Mouse (Mus musculus) kidney, adult 2 months (tissue): Measurements from ENCODE around the gene Myl4.

Source experiments
- CTCF ChIP-seq: fragments of 200-500 bp; conservative IDR thresholded peaks from 2 replicates; pipeline ENCODE4 v1.5.1; 2011; ENCODE audit warnings: low read depth, mild to moderate bottlenecking, control low read depth, low read length, moderate library complexity, mixed read lengths; ENCODE audit not compliant: insufficient read depth, insufficient read length
- POLR2A ChIP-seq: fragments of 200-500 bp; IDR thresholded peaks from one replicate; pipeline ENCODE4 v1.6.1; 2011; ENCODE audit warnings: low read depth, low read length, control low read depth

DNA sequence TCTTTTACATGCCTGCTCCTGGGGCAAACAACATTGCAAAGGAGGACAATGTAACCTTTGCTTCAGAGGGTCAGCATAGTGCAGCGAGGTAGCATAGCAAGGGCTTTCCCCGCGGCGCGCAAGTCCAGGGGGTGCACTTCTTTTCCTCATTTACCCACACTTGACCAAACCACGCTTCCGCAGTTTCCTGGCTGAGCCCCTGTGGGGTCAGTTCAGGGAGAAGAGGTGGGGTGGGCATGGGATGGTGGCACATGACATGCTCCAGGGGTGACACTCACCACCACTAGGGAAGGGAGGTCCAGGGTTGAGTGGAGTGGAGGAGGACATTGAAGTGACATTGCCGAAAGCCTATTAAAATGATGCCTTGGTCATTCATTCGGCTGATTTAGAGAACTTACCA, 28.6 kb downstream of the Myl4 start:
- TF ChIP-seq CTCF (no peak), POLR2A (no peak)
